Mouse (Mus musculus): ENCODE data around the gene A730049H05Rik.

- TF ChIP-seq CTCF (IDR thresholded peaks at IDR 0.05; ENCODE audit: insufficient read depth, low read depth, low read length) = no peak
- no peak for TF ChIP-seq POLR2A (IDR thresholded peaks at IDR 0.05; ENCODE audit: insufficient read depth, low read depth, low read length)
Measured at GRCm38 (mm10) chr6:92874854-92875253, 58.6 kb downstream of the A730049H05Rik start.
